Mouse (Mus musculus): Measurements from ENCODE around the gene Ankrd65.

Gene Ankrd65

GRCm38 (mm10) chr4:155821025-155821424 is 30.8 kb downstream of the Ankrd65 start:
- no peak for DNase-seq

GRCm38 (mm10) chr4:155823443-155823842 is 33.2 kb downstream of the Ankrd65 start:
- DNase-seq: no peak

GRCm38 (mm10) chr4:155829866-155830265 is 39.6 kb downstream of the Ankrd65 start:
- no peak for DNase-seq

- no peak for DNase-seq
Observed at GRCm38 (mm10) chr4:155830596-155830995, 40.4 kb downstream of the Ankrd65 start.

GRCm38 (mm10) chr4:155831205-155831766 is 41.0 kb downstream of the Ankrd65 start, which contains the start of gene Aurkaip1:
TSS of gene Aurkaip1 (plus strand) at chr4:155831272.
- DNase-seq: peak; percentile 95

- DNase-seq: no peak
Observed at GRCm38 (mm10) chr4:155831831-155832230, 41.6 kb downstream of the Ankrd65 start.

GRCm38 (mm10) chr4:155832321-155832720 is 42.1 kb downstream of the Ankrd65 start:
- DNase-seq: no peak

- DNase-seq: no peak
Observed at GRCm38 (mm10) chr4:155833234-155833633, 43.0 kb downstream of the Ankrd65 start.

GRCm38 (mm10) chr4:155833836-155834235 is 43.6 kb downstream of the Ankrd65 start:
- DNase-seq: peak; percentile 77

GRCm38 (mm10) chr4:155837404-155838010 is 47.3 kb downstream of the Ankrd65 start:
- no peak for DNase-seq

- DNase-seq: no peak
Observed at GRCm38 (mm10) chr4:155838187-155839153, 48.2 kb downstream of the Ankrd65 start.

GRCm38 (mm10) chr4:155839483-155839910 is 49.3 kb downstream of the Ankrd65 start, which contains the start of gene Mxra8:
TSS of gene Mxra8 (plus strand) at chr4:155839680.
- DNase-seq: no peak

GRCm38 (mm10) chr4:155840076-155841002 is 50.1 kb downstream of the Ankrd65 start:
- DNase-seq: no peak

GRCm38 (mm10) chr4:155841003-155841454 is 50.8 kb downstream of the Ankrd65 start:
- no peak for DNase-seq

- DNase-seq: no peak
Observed at GRCm38 (mm10) chr4:155841651-155842270, 51.5 kb downstream of the Ankrd65 start.

GRCm38 (mm10) chr4:155843231-155843630 is 53.0 kb downstream of the Ankrd65 start:
- DNase-seq: no peak

GRCm38 (mm10) chr4:155846871-155847578 is 56.8 kb downstream of the Ankrd65 start, which contains the start of gene Dvl1:
TSS of gene Dvl1 (plus strand) at chr4:155847402.
- peak; percentile 91 for DNase-seq

GRCm38 (mm10) chr4:155847591-155848352 is 57.5 kb downstream of the Ankrd65 start:
- peak; percentile 69 for DNase-seq

GRCm38 (mm10) chr4:155848434-155849095 is 58.3 kb downstream of the Ankrd65 start:
- no peak for DNase-seq

All from cerebellum, adult 9-10 months (tissue).